Mouse (Mus musculus) liver, embryonic 14.5 days (tissue): ENCODE data around the gene Impdh2. TPM values are rescaled to one million over a fixed set of nuclear protein-coding genes. Genes with fewer than 3 reads are reported as not detected.
A peak's percentile ranks its signal among the peaks of the same experiment; 100 is the strongest.

Source experiments
- ATAC-seq: fragments of 200-750 bp; cut with Nextera tagmentation; 2 replicates; pipeline ENCODE4 v1.8.0; 2017; ENCODE audit warnings: moderate number of reproducible peaks, mild to moderate bottlenecking, moderate library complexity; ENCODE audit not compliant: insufficient read depth
- DNase-seq, 3 experiments: peaks; one replicate each; pipeline ENCODE4 v3.0.0-alpha.2; 2012 to 2013; ENCODE audit warnings: low read depth in 3 of 3, low spot score in 3 of 3
- H3K27ac ChIP-seq: fragments of 300-500 bp; sonication (generic); 2 replicates; pipeline ENCODE4 v1.5.1; 2014; ENCODE audit warnings: moderate library complexity, mild to moderate bottlenecking, control low read depth, inconsistent platforms
- H3K27me3 ChIP-seq: fragments of 300-500 bp; sonication (generic); 2 replicates; pipeline ENCODE4 v1.6.1; 2014; ENCODE audit warnings: mild to moderate bottlenecking, low read length, moderate library complexity; ENCODE audit not compliant: control insufficient read depth, insufficient read depth
- H3K36me3 ChIP-seq: fragments of 300-500 bp; sonication (generic); replicated peaks from 2 replicates; pipeline ENCODE4 v1.6.1; 2014; ENCODE audit warnings: low read depth; ENCODE audit not compliant: control insufficient read depth, insufficient read depth
- H3K4me1 ChIP-seq, 2 experiments: fragments of 200-500 bp in 1 of 2; fragments of 300-500 bp in 1 of 2; sonication (generic) in 1 of 2; replicated peaks; 2 replicates each; pipeline ENCODE4 v1.6.1; 2012 to 2014; ENCODE audit warnings: antibody characterized with exemption in 1 of 2, inconsistent platforms in 1 of 2, low read length in 1 of 2; ENCODE audit not compliant: control insufficient read depth in 2 of 2, insufficient read depth in 2 of 2
- H3K4me2 ChIP-seq: fragments of 300-500 bp; sonication (generic); 2 replicates; pipeline ENCODE4 v1.6.1; 2014; ENCODE audit warnings: low read depth, mild to moderate bottlenecking, control low read depth, moderate library complexity
- H3K4me3 ChIP-seq, 2 experiments: fragments of 200-500 bp in 1 of 2; fragments of 300-500 bp in 1 of 2; sonication (generic) in 1 of 2; 2 replicates each; pipeline ENCODE4 v1.5.1; 2012 to 2014; ENCODE audit warnings: low read depth in 2 of 2, low read length in 2 of 2, mild to moderate bottlenecking in 2 of 2, control low read depth in 1 of 2, inconsistent platforms in 1 of 2, moderate library complexity in 1 of 2; ENCODE audit not compliant: insufficient read depth in 1 of 2
- H3K9ac ChIP-seq: fragments of 300-500 bp; sonication (generic); replicated peaks from 2 replicates; pipeline ENCODE4 v1.6.1; 2014; ENCODE audit warnings: mild to moderate bottlenecking, control low read depth, moderate library complexity
- H3K9me3 ChIP-seq: fragments of 300-500 bp; sonication (generic); 2 replicates; pipeline ENCODE4 v1.6.1; 2016; ENCODE audit warnings: low read length, mixed read lengths; ENCODE audit not compliant: control insufficient read depth
- CTCF ChIP-seq: IDR thresholded peaks from 2 replicates; pipeline ENCODE4 v1.5.1; 2016; ENCODE audit warnings: antibody characterized with exemption, low read depth, control low read depth
- EP300 ChIP-seq: IDR thresholded peaks from 2 replicates; pipeline ENCODE4 v1.6.1; 2016; ENCODE audit warnings: antibody characterized with exemption, low read depth
- WGBS: fragments of 180-500 bp; shearing (Covaris S2); extraction: QIAGEN DNeasy Blood & Tissue Kit; methylation state at CpG from one replicate; pipeline ENCODE4 v1.1.7; 2014; ENCODE audit not compliant: insufficient replicate concordance; 5-methylcytosine and 5-hydroxymethylcytosine counted together
- polyA plus RNA-seq, 2 experiments: library from polyadenylated mRNA; depleted of rRNA in 1 of 2; stranded (reverse) in 1 of 2; unstranded in 1 of 2; fragments of >200 nt; fragmentation: Nextera tagmentation in 1 of 2; extraction: Ambion mirVana in 1 of 2; gene quantifications; 2 replicates each; pipeline versions ENCODE4 v1.2.1 to v1.2.3; 2012 to 2014

The Impdh2 gene
- polyA plus RNA-seq (2012; rRNA removed) = 86.6 and 117 TPM in 2 replicates
- polyA plus RNA-seq (2014; fragmentation: Nextera tagmentation; extraction: Ambion mirVana) = 104 and 117 TPM in 2 replicates

DNA sequence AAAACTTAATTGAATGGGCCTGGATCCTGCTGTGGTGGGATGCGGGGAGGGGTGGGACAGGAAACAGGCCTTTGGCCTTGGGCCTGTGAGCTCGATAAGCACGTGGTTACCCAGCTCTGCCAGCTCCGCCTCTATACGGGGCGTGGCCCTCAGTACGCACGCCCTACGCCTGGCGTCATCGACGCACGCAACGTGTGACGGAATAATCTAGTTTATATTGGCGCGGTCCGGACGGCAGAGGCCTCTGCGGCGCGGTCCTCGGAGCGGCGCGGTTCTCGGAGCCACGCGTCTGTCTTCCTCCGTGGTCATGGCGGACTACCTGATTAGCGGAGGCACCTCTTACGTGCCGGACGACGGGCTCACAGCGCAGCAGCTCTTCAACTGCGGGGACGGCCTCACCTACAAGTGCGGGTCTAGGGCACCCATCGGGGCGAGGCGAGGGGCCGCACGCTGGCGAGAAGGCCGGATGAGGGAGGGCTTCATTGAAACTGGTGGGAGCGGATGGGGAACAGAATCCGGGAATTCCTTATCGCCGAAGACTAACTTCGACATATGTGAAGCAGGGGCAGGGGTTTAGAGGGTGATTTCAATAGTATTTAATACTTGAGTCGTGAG, at the start of gene Impdh2:
TSS of gene Impdh2 (plus strand) at position 60 of the 615 bp plus-strand sequence.
- Histone ChIP-seq H3K9ac (peak within 1 kb of the TSS; percentile 82), H3K4me1 (peaks cover 11 to 14% of the 10 kb centered on the region in 2 experiments; a peak in 3 of 4 replicates), H3K4me2 (peak within 1 kb of the TSS; percentile 97), H3K27me3 (no peaks in the 10 kb centered on the region), H3K36me3 (peaks cover 64% of the 10 kb centered on the region), H3K9me3 (no peaks in the 10 kb centered on the region), H3K27ac (peak within 1 kb of the TSS; percentile 66), H3K4me3 (peak within 1 kb of the TSS; percentile 78 to 81)
- ATAC-seq (peak; percentile 98), DNase-seq (peak; percentile 93 to 95 (median 94))
- WGBS = under 1% methylated on average over 50 of the region's 53 CpGs
- TF ChIP-seq EP300 = no peak
- TF ChIP-seq CTCF = peak; percentile 33; the same call in 1 of the 2 replicates

DNA sequence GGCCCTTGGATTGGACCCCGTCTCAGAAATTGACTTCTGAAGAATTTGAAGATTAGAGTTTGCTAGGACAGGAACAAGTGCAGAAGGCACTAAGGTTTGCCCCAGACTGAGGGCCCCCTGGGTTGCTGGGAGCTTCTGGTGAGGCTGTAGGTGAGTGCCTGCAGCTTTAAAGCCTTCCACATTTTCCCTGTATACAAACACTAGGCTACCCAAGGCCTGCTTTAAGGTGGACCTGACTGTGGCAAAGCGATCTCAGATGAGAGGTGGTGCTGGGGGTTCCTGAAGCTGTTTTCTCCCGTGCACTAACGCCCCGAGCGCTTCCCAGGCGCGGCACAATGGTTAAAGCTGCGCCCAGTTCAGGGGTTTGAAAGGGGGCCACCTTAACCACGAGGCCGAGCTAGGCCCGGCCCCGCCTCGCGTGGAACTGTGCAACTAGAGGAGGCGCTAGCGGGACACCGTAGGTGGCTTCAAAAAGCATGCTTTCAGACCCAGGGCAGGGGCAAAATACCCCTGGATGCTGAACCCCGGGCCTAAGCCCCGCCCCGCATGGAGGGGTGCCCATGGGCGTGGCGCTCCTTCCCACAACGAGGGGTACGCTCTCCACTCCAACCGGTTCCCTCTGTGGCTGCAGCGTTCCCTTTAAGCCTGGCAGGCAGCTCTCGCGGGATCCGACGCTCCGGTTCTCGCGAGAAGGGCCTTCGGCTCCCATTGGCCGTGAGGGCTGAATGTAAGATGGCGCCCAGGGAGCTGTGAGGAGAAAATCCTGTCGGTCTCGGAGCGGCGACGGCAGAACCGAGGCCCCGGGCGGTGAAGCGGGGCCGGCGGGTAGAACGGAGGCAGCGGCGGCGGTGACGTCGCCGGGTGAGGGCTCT, 43.5 kb upstream of the Impdh2 start, which contains the start of gene Qrich1:
TSS of gene Qrich1 (plus strand) at position 427 of the 872 bp plus-strand sequence.
- Histone ChIP-seq H3K4me3 (peak within 1 kb of the TSS; percentile 80 to 90), H3K4me2 (peak within 1 kb of the TSS; percentile 82), H3K27me3 (no peaks in the 10 kb centered on the region), H3K27ac (peak within 1 kb of the TSS; percentile 90), H3K9ac (peak within 1 kb of the TSS; percentile 97), H3K9me3 (no peaks in the 10 kb centered on the region), H3K4me1 (peaks cover 6 to 17% of the 10 kb centered on the region in 2 experiments; a peak in 3 of 4 replicates), H3K36me3 (peaks cover 43% of the 10 kb centered on the region)
- peak; percentile 94 to 96 (median 95) for DNase-seq
- WGBS = 1% methylated on average over 55 of the region's 55 CpGs
- peak; percentile 92 for ATAC-seq
- TF ChIP-seq EP300 (peak; percentile 95), CTCF (peak; percentile 27; the same call in 1 of the 2 replicates)

DNA sequence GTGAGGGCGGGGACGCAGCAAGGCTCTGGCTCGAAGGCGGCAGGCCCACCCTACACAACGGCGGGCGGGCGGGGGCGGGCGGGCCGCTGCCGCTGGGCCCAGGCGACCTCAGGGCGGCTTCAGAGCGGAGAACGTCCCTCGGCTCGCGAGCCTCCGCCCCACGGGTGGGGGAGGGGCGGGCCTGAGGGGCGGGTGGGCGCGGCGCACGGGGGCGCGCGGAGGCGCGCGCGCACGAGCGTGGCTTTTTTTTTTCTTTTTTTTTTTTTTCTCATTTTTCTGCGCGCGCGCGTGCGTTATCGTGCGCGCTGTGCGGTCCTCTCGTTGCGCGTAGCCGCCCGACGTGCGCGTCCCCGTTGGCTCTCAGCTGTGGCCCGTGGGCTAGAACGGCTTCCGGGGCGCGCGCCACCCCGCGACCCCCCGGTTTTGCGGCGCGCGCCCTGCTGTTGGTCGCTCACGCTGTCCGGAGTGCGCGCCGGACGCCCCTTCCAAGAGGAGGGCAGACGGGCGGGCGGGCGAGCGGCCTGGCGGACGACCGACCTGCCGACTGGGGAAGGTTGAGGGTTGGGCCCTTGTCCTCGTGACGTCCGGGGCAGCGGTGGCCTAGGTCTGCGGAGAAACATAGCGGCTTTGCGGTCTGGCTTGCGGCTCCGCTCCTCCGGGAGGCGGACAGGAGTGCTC, 42.7 kb upstream of the Impdh2 start:
- Histone ChIP-seq H3K36me3 (peaks cover 36% of the 10 kb centered on the region), H3K27ac (peak overlapping the region; percentile 90), H3K4me2 (peak overlapping the region; percentile 82), H3K4me3 (peak overlapping the region; percentile 80 to 90), H3K9me3 (no peaks in the 10 kb centered on the region), H3K27me3 (no peaks in the 10 kb centered on the region), H3K9ac (peak overlapping the region; percentile 97), H3K4me1 (peaks cover 6 to 17% of the 10 kb centered on the region in 2 experiments; a peak in 3 of 4 replicates)
- TF ChIP-seq CTCF (no peak), EP300 (no peak)
- ATAC-seq = peak; percentile 87
- DNase-seq = peak; percentile 70 to 74 (median 70)
- WGBS = under 1% methylated on average over 78 of the region's 95 CpGs

DNA sequence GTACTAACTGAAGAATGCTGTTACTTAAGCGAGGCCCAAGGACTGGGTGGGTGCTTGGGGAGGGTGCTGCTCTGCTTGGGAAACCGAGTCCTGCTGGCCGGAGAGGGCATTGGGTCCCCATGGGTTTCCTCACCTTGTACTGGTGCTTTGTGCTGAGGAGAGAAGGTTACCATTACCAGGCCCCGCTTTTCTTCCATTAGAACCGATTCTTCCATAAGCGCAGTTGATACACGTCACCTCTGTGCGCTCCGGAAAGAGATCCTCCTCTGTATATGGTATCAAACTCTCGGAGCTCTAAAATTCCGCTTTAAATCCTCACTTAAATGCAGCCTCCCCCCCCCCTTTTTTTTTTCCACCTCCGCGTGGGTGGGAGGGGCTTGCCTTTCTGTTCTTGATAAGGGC, 42.2 kb upstream of the Impdh2 start:
- H3K36me3 ChIP-seq = peaks cover 34% of the 10 kb centered on the region
- H3K4me3 ChIP-seq = peak overlapping the region; percentile 80 to 90
- peak overlapping the region; percentile 90 for H3K27ac ChIP-seq
- no peaks in the 10 kb centered on the region for H3K27me3 ChIP-seq
- 1% methylated on average over 13 of the region's 13 CpGs for WGBS
- H3K4me2 ChIP-seq = peak overlapping the region; percentile 82
- DNase-seq = peak; percentile 42 to 47 (median 45)
- ATAC-seq = 0 out of 2 replicates have a peak, but pooled peaks have one; percentile 1
- H3K4me1 ChIP-seq = peaks cover 6 to 17% of the 10 kb centered on the region in 2 experiments; a peak in 3 of 4 replicates
- TF ChIP-seq EP300 (no peak), CTCF (peak; percentile 24; the same call in 1 of the 2 replicates)
- H3K9ac ChIP-seq = peak overlapping the region; percentile 97
- no peaks in the 10 kb centered on the region for H3K9me3 ChIP-seq
